Mouse (Mus musculus) natural killer cell, adult 2 months (primary cell): ENCODE measurements around the gene Tlr4.

Experiments
- DNase-seq, 2 experiments: peaks; one replicate each; pipeline ENCODE4 v3.0.0; 2022; ENCODE audit warnings: low spot score in 2 of 2

The Tlr4 gene

DNA sequence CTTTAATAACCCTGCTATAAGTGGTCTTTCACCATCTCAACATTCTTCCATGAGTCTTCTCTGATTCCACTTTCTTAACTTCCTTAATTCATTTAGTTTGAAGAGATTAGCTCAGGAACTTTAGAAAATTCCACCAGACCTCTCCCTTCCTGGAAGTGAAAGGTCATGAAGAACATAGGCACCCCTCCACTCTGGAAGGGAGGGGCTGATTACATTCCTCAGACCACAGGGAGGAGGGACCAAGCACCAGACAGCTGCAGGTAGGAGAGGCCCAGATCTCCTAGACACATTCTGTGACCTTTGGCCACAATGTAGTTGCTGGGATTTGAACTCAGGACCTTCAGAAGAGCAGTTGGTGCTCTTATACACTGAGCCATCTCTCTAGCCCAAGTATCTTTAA lies 72.7 kb downstream of the Tlr4 start:
- no peak for DNase-seq

DNA sequence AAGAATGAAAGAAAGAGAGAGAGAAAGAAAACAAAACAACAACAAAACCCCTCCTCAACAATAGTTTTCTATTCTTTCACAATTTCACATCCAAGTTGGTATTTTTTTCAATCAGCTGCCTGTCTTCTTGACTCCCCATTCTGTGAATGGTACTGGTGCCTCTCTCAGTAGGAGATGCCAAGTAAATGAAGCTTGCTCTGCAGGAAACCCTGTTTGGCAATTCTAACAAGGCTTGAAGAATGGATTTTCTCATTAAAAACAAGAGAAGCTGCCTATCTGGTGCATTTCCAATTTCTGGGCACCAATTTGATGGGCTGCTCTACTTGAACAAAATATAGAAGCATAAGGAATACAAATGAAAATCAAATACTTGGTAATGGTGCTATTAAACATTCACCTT lies 74.1 kb downstream of the Tlr4 start:
- DNase-seq, result no peak

- DNase-seq, result no peak
These were observed 81.0 kb downstream of the Tlr4 start for GRCm38 (mm10) chr4:66908376-66908775.

- no peak for DNase-seq
These were observed 92.4 kb downstream of the Tlr4 start for GRCm38 (mm10) chr4:66919630-66920372.

DNA sequence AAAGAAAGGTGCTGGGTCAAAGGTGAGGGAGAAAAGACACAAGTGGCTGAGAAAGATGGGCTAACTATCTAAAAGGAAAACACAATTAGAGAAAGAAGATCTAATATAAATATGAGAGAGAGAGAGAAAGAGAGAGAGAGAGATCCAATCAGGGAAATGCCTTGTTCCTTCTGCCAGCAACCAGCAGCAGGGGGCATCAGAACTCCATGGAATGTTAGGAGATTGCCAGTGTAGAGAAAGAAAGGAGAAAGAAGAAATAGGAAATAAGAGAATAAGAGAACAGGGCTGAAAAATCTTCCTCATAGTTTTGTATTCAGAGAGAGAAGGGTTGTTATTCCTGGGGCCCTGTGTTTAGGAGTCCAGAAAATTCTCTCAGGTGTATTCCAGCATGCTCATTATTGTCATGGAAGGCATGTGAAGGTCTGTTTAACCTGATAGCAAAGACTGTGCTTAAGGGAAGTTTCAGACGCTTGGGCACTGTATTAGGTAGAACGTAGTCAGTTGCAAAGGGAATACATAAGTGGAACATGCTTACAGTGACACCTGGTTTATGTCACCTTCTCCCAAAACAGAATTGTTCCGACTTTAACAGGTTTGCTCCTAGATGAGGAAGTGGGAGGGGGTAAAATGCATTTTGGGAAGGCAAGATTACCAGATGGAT lies 96.4 kb downstream of the Tlr4 start:
- DNase-seq, result no peak

DNA sequence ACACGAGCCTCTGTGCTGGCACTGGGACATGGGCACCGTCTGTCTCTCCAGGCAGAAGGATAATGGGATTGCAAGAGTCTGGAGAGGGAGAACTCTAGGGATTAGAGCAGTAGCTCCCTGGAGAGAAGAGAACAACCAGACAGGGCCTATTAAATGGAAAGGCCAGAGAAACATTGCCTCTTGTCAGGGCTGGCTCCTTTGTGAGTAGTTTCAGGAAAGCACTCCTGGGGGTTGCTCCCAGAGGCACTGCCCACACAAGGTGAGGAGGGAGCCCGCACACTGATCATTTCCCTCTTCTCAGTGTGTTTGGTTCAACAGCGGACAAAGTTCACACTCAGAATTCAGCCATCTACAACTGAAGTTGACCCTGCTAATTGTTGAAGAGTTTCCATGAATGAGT lies 98.7 kb downstream of the Tlr4 start:
- no peak for DNase-seq

DNA sequence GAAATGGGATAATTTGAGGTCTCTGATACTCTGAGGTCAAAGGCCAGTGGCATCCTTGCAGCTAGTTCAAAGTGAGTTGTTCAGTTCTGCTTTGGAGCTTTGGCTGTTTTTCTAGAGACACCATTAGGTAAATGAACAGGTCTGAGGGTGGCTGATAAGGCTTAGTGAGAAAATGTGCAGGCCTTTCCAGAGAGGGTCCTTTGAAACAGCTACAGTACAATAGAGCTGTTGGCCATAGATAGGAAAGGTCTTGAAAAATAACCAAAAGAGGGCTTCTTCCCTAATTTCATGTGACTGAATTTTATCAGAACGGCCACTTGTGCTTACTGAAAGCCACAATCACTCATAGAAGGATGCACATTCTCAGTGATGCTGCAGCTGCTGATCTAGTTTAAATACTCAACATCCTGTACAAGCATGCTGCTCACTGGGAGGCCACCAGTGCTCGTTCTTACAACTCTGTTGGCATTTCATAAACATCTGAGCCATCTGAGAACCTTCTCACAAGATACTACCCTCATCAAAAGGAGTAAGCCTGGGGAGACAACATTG lies 100.2 kb downstream of the Tlr4 start:
- DNase-seq, result no peak

- no peak for DNase-seq
These were observed 111.2 kb downstream of the Tlr4 start for GRCm38 (mm10) chr4:66938489-66939061.

DNA sequence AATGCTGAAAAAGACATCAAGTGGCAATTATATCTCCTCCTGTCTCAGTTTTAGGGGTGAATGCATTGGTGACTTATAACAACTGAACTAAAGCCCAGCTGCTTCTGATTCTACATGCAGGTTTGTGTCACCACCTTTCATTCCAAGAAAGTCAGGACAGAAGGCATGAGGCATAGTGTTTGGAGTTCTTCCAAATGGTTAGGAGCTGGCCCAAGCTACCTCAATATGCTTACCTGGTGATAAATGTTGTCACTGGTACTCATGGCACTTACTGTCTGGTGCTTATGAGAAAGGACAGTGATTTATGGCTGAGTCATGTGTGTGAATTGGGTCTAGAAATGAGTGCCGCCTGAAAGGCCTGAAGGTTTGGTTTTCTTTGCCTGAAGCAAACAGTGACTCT lies 114.5 kb downstream of the Tlr4 start:
- no peak for DNase-seq

DNA sequence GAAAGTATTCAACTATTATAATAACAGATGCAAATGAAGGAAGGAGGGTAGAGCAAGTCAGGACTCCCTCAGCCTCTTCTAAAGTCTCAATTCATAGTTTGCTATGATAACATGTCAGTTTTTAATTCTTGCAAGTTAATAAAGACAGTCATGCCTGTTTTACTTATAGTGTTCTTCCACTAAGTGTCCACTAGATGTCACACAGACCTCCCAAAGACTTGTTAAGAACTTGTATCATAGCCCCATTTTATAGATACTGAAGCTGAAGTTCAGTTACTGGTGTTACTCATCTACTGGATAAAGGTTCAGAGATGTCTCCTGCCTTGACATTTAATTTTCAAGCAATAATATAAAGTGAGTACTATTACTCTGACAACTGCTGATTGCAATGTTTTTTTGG lies 116.3 kb downstream of the Tlr4 start:
- DNase-seq, result no peak

DNA sequence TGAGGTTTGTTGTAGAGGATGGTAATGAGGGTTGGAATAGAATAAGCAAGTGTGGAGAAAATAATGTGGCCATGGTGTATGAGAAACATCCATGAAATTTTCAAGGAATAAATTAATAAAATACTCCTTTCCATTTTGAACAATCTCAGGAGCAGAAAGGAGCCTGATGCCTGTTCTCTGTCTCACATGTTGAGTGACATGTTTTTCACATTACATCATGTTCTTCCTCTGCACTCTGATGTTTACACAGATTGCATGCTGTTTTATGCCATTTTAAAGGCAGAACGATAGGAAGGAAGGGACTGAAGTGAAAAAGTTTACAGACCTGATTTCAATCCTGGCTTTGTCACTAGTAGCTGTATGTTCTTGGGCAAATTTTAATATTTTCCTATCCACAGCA lies 120.3 kb downstream of the Tlr4 start:
- no peak for DNase-seq

GRCm38 (mm10) chr4:66974918-66975317 lies 147.5 kb downstream of the Tlr4 start:
- DNase-seq, result no peak
